Mouse (Mus musculus): ENCODE measurements around the gene Rsph3a. TPM values are rescaled to one million over a fixed set of nuclear protein-coding genes. Genes with fewer than 3 reads are reported as not detected.
"Not testable (repeated sequence)": the region's sequence is repeated elsewhere in the genome, so short reads cannot be mapped to it uniquely, and the experiment has no call there.

Gene Rsph3a
- polyA plus RNA-seq (2016; fragmentation: Nextera tagmentation; extraction: Ambion mirVana) = 48.8 and 57.7 TPM in 2 replicates

DNA sequence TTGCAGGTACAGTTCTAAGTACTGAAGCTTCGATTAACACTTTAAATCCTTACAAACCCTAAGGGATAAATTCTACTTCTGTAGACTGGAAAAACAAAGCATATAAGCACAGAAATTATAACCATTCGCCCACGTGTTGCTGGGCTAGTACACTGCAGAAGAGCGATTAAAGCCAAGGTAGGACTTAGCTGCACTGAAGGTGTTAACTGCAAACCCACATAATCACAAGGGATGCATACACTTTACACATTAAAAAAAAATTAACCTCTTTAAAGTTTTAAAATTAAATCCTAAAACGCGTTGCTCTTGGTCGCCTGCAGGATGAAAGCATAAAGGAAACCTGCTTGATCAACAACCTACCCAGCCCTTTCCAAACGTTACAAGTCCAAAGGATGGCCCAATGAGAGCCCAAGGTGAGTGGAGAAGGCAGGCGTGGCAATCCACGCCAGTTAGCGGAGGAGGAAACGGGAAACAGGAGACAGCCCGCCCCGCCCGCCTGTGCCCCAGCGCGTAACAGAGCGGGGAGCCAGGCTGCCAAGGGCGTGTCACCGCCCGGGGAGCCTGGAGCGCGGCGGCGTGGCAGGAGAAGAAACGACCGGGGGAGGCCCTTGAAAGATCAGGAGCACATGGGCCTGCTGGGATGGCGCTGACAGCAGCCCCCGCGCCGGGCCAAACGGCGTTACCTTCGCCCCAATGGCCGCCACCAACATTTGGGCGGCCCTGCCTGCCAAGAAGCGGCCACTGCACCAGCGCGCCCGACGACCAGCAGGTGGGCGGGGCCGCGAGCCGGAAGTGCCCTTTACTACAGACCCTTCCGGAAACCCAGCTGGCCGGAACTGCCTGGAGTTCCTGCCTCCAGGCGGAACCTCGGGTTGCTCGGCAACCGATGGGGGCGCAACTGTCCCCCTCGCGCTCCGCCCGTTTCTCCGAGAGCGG lies at the start of gene Rsph3a:
Rsph3a (plus strand) TSS at position 498 of the 936 bp plus-strand sequence.
- 3% methylated on average over 55 of the region's 58 CpGs for WGBS
- H3K36me3 ChIP-seq; H3K27me3 ChIP-seq (replicated peaks); H3K9me3 ChIP-seq (replicated peaks); H3K4me1 ChIP-seq (replicated peaks): not testable (repeated sequence)
- peak within 1 kb of the TSS; percentile 65 for H3K4me2 ChIP-seq
- peak; percentile 97 for ATAC-seq (ENCODE audit: insufficient number of reproducible peaks, low FRiP score)
- H3K4me3 ChIP-seq = peak within 1 kb of the TSS; percentile 70
- H3K27ac ChIP-seq (ENCODE audit: poor library complexity, severe bottlenecking) = peak within 1 kb of the TSS; percentile 97
- peak within 1 kb of the TSS; percentile 81 for H3K9ac ChIP-seq

DNA sequence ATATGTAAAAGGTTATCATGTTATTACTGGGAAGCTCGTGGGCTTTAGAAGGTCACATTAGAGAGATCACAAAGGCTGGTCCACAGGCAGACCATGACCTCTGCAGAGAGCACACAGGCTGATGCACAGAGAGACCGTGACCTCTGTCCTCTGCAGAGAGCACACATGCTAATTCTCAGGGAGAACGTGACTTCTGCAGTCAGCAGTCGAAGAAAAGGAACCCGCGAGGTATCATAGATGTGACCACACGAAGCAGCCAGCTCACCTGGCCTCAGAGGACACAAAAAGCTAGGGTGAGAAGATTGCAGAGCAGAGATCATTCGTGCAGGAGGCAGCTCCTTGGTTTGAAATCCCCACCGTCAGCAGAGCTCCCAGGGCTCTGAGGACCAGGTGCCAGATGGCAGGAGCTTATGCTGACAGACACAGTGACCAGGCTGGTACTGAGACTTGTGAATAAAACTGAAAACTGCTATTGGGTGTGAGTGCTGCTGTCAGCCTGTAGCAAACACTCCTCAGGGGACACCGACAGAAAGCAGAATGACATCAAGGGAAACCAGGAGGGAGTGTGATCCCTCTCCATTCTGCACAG lies 49.3 kb upstream of the Rsph3a start:
- H3K27me3 ChIP-seq (replicated peaks) = no peaks in the 10 kb centered on the region
- no peaks in the 10 kb centered on the region for H3K36me3 ChIP-seq
- ATAC-seq (ENCODE audit: insufficient number of reproducible peaks, low FRiP score) = no peak
- H3K27ac ChIP-seq (ENCODE audit: poor library complexity, severe bottlenecking) = no peak overlapping the region
- H3K9ac ChIP-seq = no peak overlapping the region
- WGBS = 62% methylated on average over 10 of the region's 10 CpGs
- no peaks in the 10 kb centered on the region for H3K4me1 ChIP-seq (replicated peaks)
- H3K4me3 ChIP-seq = no peak overlapping the region
- no peaks in the 10 kb centered on the region for H3K9me3 ChIP-seq (replicated peaks)
- no peak overlapping the region for H3K4me2 ChIP-seq

DNA sequence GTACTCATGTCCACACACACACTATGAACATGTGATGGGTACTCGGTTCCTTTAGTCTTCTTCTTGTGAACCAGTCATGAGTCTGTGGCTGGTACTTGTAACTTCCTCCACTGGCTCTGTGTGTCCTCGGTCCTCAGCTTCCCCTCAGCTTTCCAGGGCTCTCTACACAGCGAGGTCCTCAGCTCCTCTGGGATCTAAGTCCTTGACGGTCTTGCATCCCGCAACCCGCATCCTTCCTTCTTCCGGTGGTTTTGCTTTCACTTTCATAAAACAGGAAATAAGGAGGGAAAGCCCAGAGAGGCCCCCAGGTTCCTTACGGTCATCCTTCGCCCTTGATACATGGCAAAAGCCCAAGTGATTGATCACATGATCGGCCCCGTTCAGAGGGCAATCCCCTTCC lies 48.3 kb upstream of the Rsph3a start:
- Histone ChIP-seq H3K4me1 (replicated peaks) (no peaks in the 10 kb centered on the region), H3K9me3 (replicated peaks) (no peaks in the 10 kb centered on the region), H3K4me2 (no peak overlapping the region), H3K27me3 (replicated peaks) (no peaks in the 10 kb centered on the region), H3K27ac (ENCODE audit: poor library complexity, severe bottlenecking) (no peak overlapping the region), H3K36me3 (no peaks in the 10 kb centered on the region), H3K9ac (no peak overlapping the region), H3K4me3 (no peak overlapping the region)
- no peak for ATAC-seq (ENCODE audit: insufficient number of reproducible peaks, low FRiP score)
- WGBS = 80% methylated on average over 11 of the region's 11 CpGs

DNA sequence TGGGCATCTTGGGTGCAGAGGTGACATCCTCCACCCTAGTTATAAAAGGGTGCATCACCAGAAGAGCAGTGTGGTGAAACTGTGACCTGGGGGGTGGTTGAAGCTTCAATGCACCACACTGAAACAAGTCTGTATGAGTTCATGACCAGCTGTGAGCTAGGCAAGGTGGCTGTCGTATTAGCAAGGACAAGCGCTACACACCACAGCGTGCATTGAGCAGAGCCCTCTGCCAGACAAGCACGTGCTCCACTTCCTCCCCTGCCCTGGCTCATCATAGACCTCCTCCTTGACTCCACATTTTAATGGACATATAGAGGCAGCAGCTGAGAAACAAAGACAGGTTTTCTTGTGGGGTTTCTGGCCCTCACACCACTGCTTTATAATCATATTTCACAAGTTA lies 47.7 kb upstream of the Rsph3a start:
- WGBS = 71% methylated on average over 4 of the region's 4 CpGs
- Histone ChIP-seq H3K4me2 (no peak overlapping the region), H3K27me3 (replicated peaks) (no peaks in the 10 kb centered on the region), H3K4me3 (no peak overlapping the region), H3K36me3 (no peaks in the 10 kb centered on the region), H3K27ac (ENCODE audit: poor library complexity, severe bottlenecking) (no peak overlapping the region), H3K9ac (no peak overlapping the region), H3K9me3 (replicated peaks) (no peaks in the 10 kb centered on the region), H3K4me1 (replicated peaks) (no peaks in the 10 kb centered on the region)
- ATAC-seq (ENCODE audit: insufficient number of reproducible peaks, low FRiP score) = no peak

DNA sequence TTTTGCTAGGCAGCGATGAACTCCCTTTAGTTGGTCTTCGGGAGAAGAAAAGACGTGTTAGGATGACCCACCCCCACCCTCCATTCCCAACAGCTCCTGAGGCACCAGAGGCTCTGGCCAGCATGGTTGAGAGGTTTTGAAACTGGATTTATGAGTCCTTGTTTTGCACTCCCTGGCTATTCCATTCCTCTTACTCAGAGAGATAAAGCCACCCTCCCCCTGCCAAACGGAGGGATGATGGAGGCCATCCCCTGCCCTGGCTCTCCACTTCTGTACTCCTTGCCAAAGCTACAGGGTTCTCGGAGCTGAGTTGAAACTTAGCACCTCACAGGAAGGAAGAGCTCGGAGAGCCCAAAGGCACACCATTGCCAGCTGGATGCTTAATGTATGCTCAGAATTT lies 46.2 kb upstream of the Rsph3a start:
- no peaks in the 10 kb centered on the region for H3K9me3 ChIP-seq (replicated peaks)
- H3K27me3 ChIP-seq (replicated peaks) = no peaks in the 10 kb centered on the region
- no peaks in the 10 kb centered on the region for H3K4me1 ChIP-seq (replicated peaks)
- H3K9ac ChIP-seq = no peak overlapping the region
- H3K36me3 ChIP-seq = no peaks in the 10 kb centered on the region
- no peak overlapping the region for H3K4me2 ChIP-seq
- no peak overlapping the region for H3K27ac ChIP-seq (ENCODE audit: poor library complexity, severe bottlenecking)
- no peak overlapping the region for H3K4me3 ChIP-seq
- WGBS = 70% methylated on average over 6 of the region's 6 CpGs
- ATAC-seq (ENCODE audit: insufficient number of reproducible peaks, low FRiP score) = no peak

DNA sequence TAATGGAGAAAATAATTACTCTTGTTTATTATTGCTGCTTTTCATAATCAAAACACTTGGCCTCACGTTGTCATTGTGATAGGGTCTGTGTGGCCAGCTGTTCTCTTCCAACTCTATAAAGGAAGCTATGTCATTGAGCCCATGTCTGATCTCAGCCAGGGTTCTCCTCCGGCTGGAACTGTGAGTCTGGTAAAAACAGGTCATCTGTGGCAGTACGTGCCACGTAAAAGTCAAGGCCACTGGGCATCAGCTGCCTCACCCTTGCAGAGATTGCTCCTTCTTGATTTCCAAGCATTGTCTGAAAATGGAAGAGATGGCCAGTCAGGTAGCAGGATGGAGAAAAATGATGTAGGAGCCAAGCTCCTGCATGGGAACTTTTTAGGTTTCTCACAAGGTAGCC lies 45.5 kb upstream of the Rsph3a start:
- no peak overlapping the region for H3K9ac ChIP-seq
- no peaks in the 10 kb centered on the region for H3K4me1 ChIP-seq (replicated peaks)
- no peaks in the 10 kb centered on the region for H3K36me3 ChIP-seq
- H3K27ac ChIP-seq (ENCODE audit: poor library complexity, severe bottlenecking) = no peak overlapping the region
- no peak overlapping the region for H3K4me2 ChIP-seq
- no peak overlapping the region for H3K4me3 ChIP-seq
- no peaks in the 10 kb centered on the region for H3K9me3 ChIP-seq (replicated peaks)
- no peak for ATAC-seq (ENCODE audit: insufficient number of reproducible peaks, low FRiP score)
- WGBS = 78% methylated on average over 4 of the region's 4 CpGs
- H3K27me3 ChIP-seq (replicated peaks) = no peaks in the 10 kb centered on the region

DNA sequence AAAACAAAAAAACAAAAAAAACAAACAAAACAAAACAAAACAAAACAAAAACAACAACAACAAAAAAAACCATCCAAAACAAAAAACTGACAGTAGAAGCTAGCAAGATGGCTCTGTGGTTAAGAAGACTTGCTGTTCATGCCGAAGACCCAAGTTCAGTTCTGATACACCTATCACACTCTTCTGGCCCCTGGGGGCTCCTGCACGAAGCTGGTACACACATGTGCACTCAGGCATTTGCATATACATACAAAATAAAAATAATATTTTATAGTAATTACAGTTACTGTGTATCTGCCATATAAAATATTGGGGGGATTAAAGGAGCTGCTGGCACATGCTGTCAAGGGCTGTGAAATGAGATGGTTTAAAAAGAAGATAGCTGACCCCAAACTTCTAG lies 43.9 kb upstream of the Rsph3a start:
- WGBS = 67% methylated on average over 2 of the region's 2 CpGs
- Histone ChIP-seq H3K36me3 (no peaks in the 10 kb centered on the region), H3K4me3 (no peak overlapping the region), H3K9ac (no peak overlapping the region), H3K9me3 (replicated peaks) (no peaks in the 10 kb centered on the region), H3K4me2 (no peak overlapping the region), H3K4me1 (replicated peaks) (no peaks in the 10 kb centered on the region), H3K27ac (ENCODE audit: poor library complexity, severe bottlenecking) (no peak overlapping the region), H3K27me3 (replicated peaks) (no peaks in the 10 kb centered on the region)
- ATAC-seq (ENCODE audit: insufficient number of reproducible peaks, low FRiP score) = no peak

DNA sequence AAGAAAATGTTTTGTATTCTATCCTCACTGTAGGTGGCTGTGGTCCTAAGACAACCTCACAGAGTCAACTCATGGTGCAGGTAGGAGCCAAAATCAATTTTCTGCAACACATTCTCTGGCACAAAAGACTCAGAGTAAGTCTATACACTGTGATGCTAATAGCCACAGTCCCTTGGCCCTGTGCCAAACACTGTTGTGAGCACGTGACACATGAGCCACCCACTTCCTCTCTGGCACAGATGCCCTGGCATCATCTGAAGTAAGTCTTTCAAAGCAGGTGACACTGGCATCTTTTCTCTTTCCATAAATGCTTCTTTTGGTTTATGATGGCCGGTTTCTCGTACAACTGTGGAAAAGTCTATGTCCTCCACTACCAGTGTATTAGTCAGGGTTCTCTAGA lies 43.1 kb upstream of the Rsph3a start:
- Histone ChIP-seq H3K9ac (no peak overlapping the region), H3K9me3 (replicated peaks) (no peaks in the 10 kb centered on the region), H3K4me2 (no peak overlapping the region), H3K4me3 (no peak overlapping the region), H3K27me3 (replicated peaks) (no peaks in the 10 kb centered on the region), H3K27ac (ENCODE audit: poor library complexity, severe bottlenecking) (no peak overlapping the region), H3K4me1 (replicated peaks) (no peaks in the 10 kb centered on the region), H3K36me3 (no peaks in the 10 kb centered on the region)
- 71% methylated on average over 3 of the region's 3 CpGs for WGBS
- no peak for ATAC-seq (ENCODE audit: insufficient number of reproducible peaks, low FRiP score)

DNA sequence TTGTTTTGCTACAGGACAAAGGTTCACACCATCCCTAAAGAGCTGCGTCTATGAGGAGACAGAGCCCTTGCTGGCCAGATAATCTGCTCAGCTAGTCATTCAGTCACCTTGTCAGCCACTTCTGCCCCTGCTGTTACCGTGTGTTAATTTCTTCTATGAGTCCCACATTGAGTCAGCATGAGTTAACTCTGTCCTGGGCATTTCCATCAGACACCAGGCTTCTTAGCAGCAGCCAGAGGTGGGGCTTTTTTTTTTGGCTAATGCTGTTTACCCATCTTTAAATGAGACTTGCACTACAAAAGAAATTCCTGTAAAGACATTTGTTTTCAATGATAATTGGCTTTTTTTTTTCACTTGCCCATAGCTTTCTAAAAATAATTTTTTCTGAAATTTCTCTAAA lies 40.4 kb upstream of the Rsph3a start:
- Histone ChIP-seq H3K9ac (no peak overlapping the region), H3K4me2 (no peak overlapping the region), H3K4me3 (no peak overlapping the region), H3K4me1 (replicated peaks) (no peaks in the 10 kb centered on the region), H3K27me3 (replicated peaks) (no peaks in the 10 kb centered on the region), H3K27ac (ENCODE audit: poor library complexity, severe bottlenecking) (no peak overlapping the region), H3K9me3 (replicated peaks) (0 out of 2 replicates have a peak, but pooled peaks cover 8% of the 10 kb centered on the region), H3K36me3 (no peaks in the 10 kb centered on the region)
- WGBS = 23% methylated on average over 2 of the region's 2 CpGs
- ATAC-seq (ENCODE audit: insufficient number of reproducible peaks, low FRiP score) = no peak

DNA sequence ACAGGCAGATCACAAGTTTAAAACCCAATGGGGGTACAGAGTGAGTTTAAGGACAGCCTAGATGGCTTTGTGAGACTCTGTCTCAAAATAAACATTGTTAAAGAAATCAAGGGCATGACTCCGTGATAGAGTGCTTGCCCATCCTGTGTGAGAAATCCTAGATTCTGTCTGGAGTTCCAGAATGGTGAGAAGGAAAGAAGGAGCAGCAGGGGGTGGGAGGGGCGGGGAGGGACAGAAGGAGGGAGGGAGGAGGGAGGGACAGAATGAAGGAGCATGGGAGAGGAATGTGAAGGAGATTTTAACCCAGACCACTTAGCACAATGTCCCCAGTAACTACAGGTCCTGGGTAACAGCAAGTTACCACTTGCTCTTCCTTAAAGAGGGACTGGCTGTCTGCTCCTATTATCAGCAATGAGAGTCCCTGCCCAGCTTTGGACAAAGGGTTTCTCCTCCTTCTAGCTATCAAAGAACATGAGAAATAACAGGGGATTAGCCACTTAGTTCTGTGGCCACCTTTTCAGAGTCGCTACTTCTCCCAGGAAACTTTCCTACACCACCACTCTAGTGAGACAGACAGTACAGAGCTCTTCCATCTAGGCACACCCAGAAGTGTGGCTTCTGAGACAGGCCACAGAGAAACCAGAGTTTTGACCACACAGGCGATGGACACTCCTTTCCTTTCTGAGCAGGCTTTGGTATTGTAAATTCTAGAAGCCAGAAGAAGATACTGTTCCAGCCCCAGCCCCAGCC lies 39.3 kb upstream of the Rsph3a start:
- H3K4me1 ChIP-seq (replicated peaks) = no peaks in the 10 kb centered on the region
- ATAC-seq (ENCODE audit: insufficient number of reproducible peaks, low FRiP score) = no peak
- no peak overlapping the region for H3K4me2 ChIP-seq
- H3K27me3 ChIP-seq (replicated peaks) = peaks cover 1% of the 10 kb centered on the region; the same call in 1 of the 2 replicates
- WGBS = 42% methylated on average over 4 of the region's 4 CpGs
- H3K9me3 ChIP-seq (replicated peaks) = peaks cover 11% of the 10 kb centered on the region
- H3K9ac ChIP-seq = no peak overlapping the region
- H3K36me3 ChIP-seq = no peaks in the 10 kb centered on the region
- no peak overlapping the region for H3K27ac ChIP-seq (ENCODE audit: poor library complexity, severe bottlenecking)
- H3K4me3 ChIP-seq = no peak overlapping the region

DNA sequence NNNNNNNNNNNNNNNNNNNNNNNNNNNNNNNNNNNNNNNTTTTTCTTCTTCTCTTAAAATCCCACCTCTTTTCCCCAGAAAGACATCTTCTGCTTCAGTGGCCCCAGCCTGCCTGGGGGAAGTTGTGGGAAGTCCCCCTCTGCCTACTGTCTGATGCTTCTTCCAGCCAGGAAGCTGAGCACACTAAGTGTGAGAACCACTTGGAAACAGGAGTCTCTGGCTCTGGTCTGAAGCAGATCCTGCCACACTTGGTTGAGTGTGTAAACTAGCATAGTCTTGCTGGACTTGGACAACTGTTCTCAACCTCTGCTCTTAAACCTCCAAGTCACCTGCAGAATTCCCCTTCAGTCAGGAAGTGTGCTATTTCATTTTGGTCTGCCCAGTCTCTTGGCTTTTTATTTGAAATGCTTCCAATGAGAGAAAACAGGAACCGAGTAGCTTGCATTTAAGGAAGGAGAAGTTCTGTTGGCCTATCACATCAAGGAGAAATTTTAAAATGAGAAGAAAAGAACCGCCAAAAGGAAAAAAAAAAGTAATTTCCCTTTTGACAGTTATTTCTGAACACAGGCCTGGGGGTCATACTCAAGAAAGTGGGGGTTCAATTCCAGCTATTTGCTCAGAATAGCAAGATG lies 30.7 kb upstream of the Rsph3a start:
- Histone ChIP-seq H3K9me3 (replicated peaks) (peaks cover 12% of the 10 kb centered on the region), H3K4me1 (replicated peaks) (no peaks in the 10 kb centered on the region), H3K4me3 (no peak overlapping the region), H3K27ac (ENCODE audit: poor library complexity, severe bottlenecking) (no peak overlapping the region), H3K9ac (no peak overlapping the region), H3K36me3 (no peaks in the 10 kb centered on the region), H3K27me3 (replicated peaks) (peaks cover 26% of the 10 kb centered on the region; the same call in 1 of the 2 replicates), H3K4me2 (no peak overlapping the region)
- 79% methylated on average over 2 of the region's 2 CpGs for WGBS
- no peak for ATAC-seq (ENCODE audit: insufficient number of reproducible peaks, low FRiP score)

Data from heart, embryonic 12.5 days (tissue).